Mouse (Mus musculus) midbrain, embryonic 14.5 days (tissue): ENCODE measurements around the gene Adgrl3. TPM values are rescaled to one million over a fixed set of nuclear protein-coding genes. Genes with fewer than 3 reads are reported as not detected.

Experiments
- ATAC-seq: fragments of 200-750 bp; cut with Nextera tagmentation; 2 replicates; pipeline ENCODE4 v1.8.0; 2017; ENCODE audit warnings: moderate number of reproducible peaks, moderate library complexity; ENCODE audit not compliant: low FRiP score, low TSS enrichment
- DNase-seq: peaks from one replicate; pipeline ENCODE4 v3.0.0-alpha.2; 2015
- H3K27ac ChIP-seq: fragments of 300-500 bp; sonication (generic); replicated peaks from 2 replicates; pipeline ENCODE4 v1.5.1; 2014; ENCODE audit warnings: mild to moderate bottlenecking, low read depth, low read length, moderate library complexity
- H3K27me3 ChIP-seq: fragments of 300-500 bp; sonication (generic); 2 replicates; pipeline ENCODE4 v1.6.1; 2014; ENCODE audit warnings: low read length, control low read depth, mixed read lengths; ENCODE audit not compliant: control insufficient read depth, insufficient read depth
- H3K36me3 ChIP-seq: fragments of 300-500 bp; sonication (generic); 2 replicates; pipeline ENCODE4 v1.6.1; 2014; ENCODE audit warnings: low read length, control low read depth; ENCODE audit not compliant: control insufficient read depth, insufficient read depth
- H3K4me1 ChIP-seq: fragments of 300-500 bp; sonication (generic); 2 replicates; pipeline ENCODE4 v1.6.1; 2014; ENCODE audit warnings: mild to moderate bottlenecking, antibody characterized with exemption, low read length, control low read depth; ENCODE audit not compliant: control insufficient read depth, insufficient read depth
- H3K4me2 ChIP-seq: fragments of 300-500 bp; sonication (generic); 2 replicates; pipeline ENCODE4 v1.6.1; 2014; ENCODE audit warnings: mild to moderate bottlenecking, low read length, moderate library complexity
- H3K4me3 ChIP-seq: fragments of 300-500 bp; sonication (generic); replicated peaks from 2 replicates; pipeline ENCODE4 v1.5.1; 2014; ENCODE audit warnings: low read depth, low read length
- H3K9ac ChIP-seq: fragments of 300-500 bp; sonication (generic); replicated peaks from 2 replicates; pipeline ENCODE4 v1.6.1; 2014; ENCODE audit warnings: mild to moderate bottlenecking, low read length, moderate library complexity
- H3K9me3 ChIP-seq: fragments of 300-500 bp; sonication (generic); 2 replicates; pipeline ENCODE4 v1.6.1; 2016; ENCODE audit warnings: low read length, control low read depth, mixed read lengths; ENCODE audit not compliant: control insufficient read depth
- WGBS: fragments of 180-500 bp; shearing (Covaris S2); extraction: QIAGEN DNeasy Blood & Tissue Kit; methylation state at CpG from one replicate; pipeline ENCODE4 v1.1.7; 2014; 5-methylcytosine and 5-hydroxymethylcytosine counted together
- polyA plus RNA-seq: library from polyadenylated mRNA; unstranded; fragments of >200 nt; fragmentation: Nextera tagmentation; extraction: Ambion mirVana; gene quantifications from 2 replicates; pipeline ENCODE4 v1.2.1, GENCODE M21; 2014

Gene Adgrl3
- polyA plus RNA-seq, 1 experiment from 2014 or later: 77.5 TPM

GRCm38 (mm10) chr5:81345436-81346131 is 325.6 kb downstream of the Adgrl3 start:
- H3K9me3 ChIP-seq: no peaks in the 10 kb centered on the region
- no peak overlapping the region for H3K4me3 ChIP-seq
- 33% methylated on average over 9 of the region's 9 CpGs for WGBS
- no peak overlapping the region for H3K9ac ChIP-seq
- H3K27ac ChIP-seq: no peak overlapping the region
- ATAC-seq (no peak), DNase-seq (peak; percentile 29)
- no peak overlapping the region for H3K4me2 ChIP-seq
- H3K27me3 ChIP-seq: no peaks in the 10 kb centered on the region
- H3K36me3 ChIP-seq: no peaks in the 10 kb centered on the region
- H3K4me1 ChIP-seq: peaks cover 3% of the 10 kb centered on the region; the same call in 1 of the 2 replicates

- ATAC-seq (no peak), DNase-seq (no peak)
- Histone ChIP-seq H3K36me3 (no peaks in the 10 kb centered on the region), H3K4me1 (peaks cover 3% of the 10 kb centered on the region; the same call in 1 of the 2 replicates), H3K9ac (no peak overlapping the region), H3K27me3 (no peaks in the 10 kb centered on the region), H3K4me2 (no peak overlapping the region), H3K9me3 (no peaks in the 10 kb centered on the region), H3K4me3 (no peak overlapping the region), H3K27ac (no peak overlapping the region)
- 53% methylated on average over 4 of the region's 4 CpGs for WGBS
These were observed 327.6 kb downstream of the Adgrl3 start for GRCm38 (mm10) chr5:81347571-81347970.

GRCm38 (mm10) chr5:81359560-81359959 is 339.6 kb downstream of the Adgrl3 start:
- no peaks in the 10 kb centered on the region for H3K27me3 ChIP-seq
- no peaks in the 10 kb centered on the region for H3K9me3 ChIP-seq
- no peaks in the 10 kb centered on the region for H3K36me3 ChIP-seq
- H3K4me2 ChIP-seq: no peak overlapping the region
- H3K4me1 ChIP-seq: 0 out of 2 replicates have a peak, but pooled peaks cover 2% of the 10 kb centered on the region
- no peak overlapping the region for H3K4me3 ChIP-seq
- peak; percentile 54 for DNase-seq
- no peak; the same call in 1 of the 2 replicates for ATAC-seq
- no peak overlapping the region for H3K27ac ChIP-seq
- 15% methylated on average over 2 of the region's 2 CpGs for WGBS
- H3K9ac ChIP-seq: no peak overlapping the region

GRCm38 (mm10) chr5:81364198-81364643 is 344.3 kb downstream of the Adgrl3 start:
- no peaks in the 10 kb centered on the region for H3K27me3 ChIP-seq
- H3K27ac ChIP-seq: no peak overlapping the region
- DNase-seq (no peak), ATAC-seq (no peak)
- H3K9ac ChIP-seq: no peak overlapping the region
- H3K9me3 ChIP-seq: no peaks in the 10 kb centered on the region
- WGBS: 81% methylated on average over 8 of the region's 8 CpGs
- H3K4me3 ChIP-seq: no peak overlapping the region
- no peaks in the 10 kb centered on the region for H3K36me3 ChIP-seq
- H3K4me2 ChIP-seq: no peak overlapping the region
- 0 out of 2 replicates have a peak, but pooled peaks cover 2% of the 10 kb centered on the region for H3K4me1 ChIP-seq

GRCm38 (mm10) chr5:81365250-81365649 is 345.3 kb downstream of the Adgrl3 start:
- no peak overlapping the region for H3K4me3 ChIP-seq
- DNase-seq: no peak
- H3K4me2 ChIP-seq: no peak overlapping the region
- H3K9ac ChIP-seq: no peak overlapping the region
- H3K27ac ChIP-seq: no peak overlapping the region
- H3K36me3 ChIP-seq: no peaks in the 10 kb centered on the region
- H3K9me3 ChIP-seq: no peaks in the 10 kb centered on the region
- ATAC-seq: no peak
- 63% methylated on average over 2 of the region's 2 CpGs for WGBS
- no peaks in the 10 kb centered on the region for H3K27me3 ChIP-seq
- H3K4me1 ChIP-seq: no peaks in the 10 kb centered on the region

GRCm38 (mm10) chr5:81370126-81370850 is 350.4 kb downstream of the Adgrl3 start:
- WGBS: 91% methylated on average over 10 of the region's 10 CpGs
- H3K9ac ChIP-seq: no peak overlapping the region
- ATAC-seq (no peak), DNase-seq (no peak)
- no peaks in the 10 kb centered on the region for H3K36me3 ChIP-seq
- H3K4me1 ChIP-seq: no peaks in the 10 kb centered on the region
- H3K9me3 ChIP-seq: no peaks in the 10 kb centered on the region
- no peak overlapping the region for H3K4me3 ChIP-seq
- H3K27me3 ChIP-seq: no peaks in the 10 kb centered on the region
- H3K4me2 ChIP-seq: no peak overlapping the region
- no peak overlapping the region for H3K27ac ChIP-seq

GRCm38 (mm10) chr5:81375992-81376391 is 356.1 kb downstream of the Adgrl3 start:
- Histone ChIP-seq H3K36me3 (no peaks in the 10 kb centered on the region), H3K27ac (no peak overlapping the region), H3K27me3 (no peaks in the 10 kb centered on the region), H3K9ac (no peak overlapping the region), H3K4me1 (no peaks in the 10 kb centered on the region), H3K4me2 (no peak overlapping the region), H3K9me3 (no peaks in the 10 kb centered on the region), H3K4me3 (no peak overlapping the region)
- WGBS: 84% methylated on average over 7 of the region's 7 CpGs
- no peak for ATAC-seq
- no peak for DNase-seq

GRCm38 (mm10) chr5:81405582-81406143 is 385.7 kb downstream of the Adgrl3 start:
- H3K9ac ChIP-seq: no peak overlapping the region

More at GRCm38 (mm10) chr5:81405582-81406143, 385.7 kb downstream of the Adgrl3 start:
- Histone ChIP-seq H3K9me3 (no peaks in the 10 kb centered on the region), H3K36me3 (no peaks in the 10 kb centered on the region), H3K27me3 (no peaks in the 10 kb centered on the region), H3K4me2 (no peak overlapping the region), H3K4me1 (no peaks in the 10 kb centered on the region), H3K4me3 (no peak overlapping the region), H3K27ac (no peak overlapping the region)
- WGBS: 0% methylated on average over 1 of the region's 1 CpGs
- no peak for DNase-seq
- ATAC-seq: no peak
